Mouse (Mus musculus): ENCODE results near the gene Itpr1.
A peak's percentile ranks its signal among the peaks of the same experiment; 100 is the strongest.

The Itpr1 gene

DNA sequence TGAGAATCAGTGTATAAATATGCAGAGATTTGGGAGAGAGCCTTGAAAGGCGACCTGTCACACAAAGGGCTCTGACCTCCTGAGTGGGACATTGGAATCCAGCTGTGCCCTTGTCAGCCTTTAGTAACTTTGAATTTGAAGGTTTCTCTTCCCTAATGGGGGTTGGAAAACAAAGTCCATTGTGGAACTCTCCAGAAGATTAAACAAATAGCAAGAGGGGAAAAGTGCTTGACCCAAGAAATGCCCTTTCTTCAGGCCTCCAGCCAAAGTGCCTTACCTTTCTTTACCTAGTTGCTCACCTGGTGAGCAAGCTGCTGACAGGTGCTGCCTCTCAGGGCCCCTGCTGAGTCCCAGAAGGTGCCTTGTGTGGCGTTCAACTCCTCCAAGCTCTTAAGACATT is 236.0 kb downstream of the Itpr1 start:
- DNase-seq, result no peak

DNA sequence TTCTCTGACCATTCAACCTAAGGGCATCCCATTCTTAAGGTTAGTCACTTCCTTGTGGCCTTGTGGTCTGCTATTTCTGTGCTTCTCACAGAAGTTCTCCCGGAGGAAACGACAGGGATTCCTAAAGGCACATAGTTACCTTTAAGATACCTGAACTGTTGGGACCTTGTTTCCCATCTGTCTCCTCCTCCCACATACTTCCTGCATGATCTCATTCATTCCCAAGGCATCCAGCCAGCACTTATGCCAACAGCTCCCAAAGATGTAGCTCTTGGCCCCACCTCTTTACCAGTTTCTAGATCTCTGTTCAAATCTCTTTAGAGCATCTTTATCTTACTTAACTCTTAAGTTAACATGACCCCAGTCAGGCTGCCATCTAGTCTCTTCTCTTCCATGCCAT is 238.6 kb downstream of the Itpr1 start:
- DNase-seq, result no peak

DNA sequence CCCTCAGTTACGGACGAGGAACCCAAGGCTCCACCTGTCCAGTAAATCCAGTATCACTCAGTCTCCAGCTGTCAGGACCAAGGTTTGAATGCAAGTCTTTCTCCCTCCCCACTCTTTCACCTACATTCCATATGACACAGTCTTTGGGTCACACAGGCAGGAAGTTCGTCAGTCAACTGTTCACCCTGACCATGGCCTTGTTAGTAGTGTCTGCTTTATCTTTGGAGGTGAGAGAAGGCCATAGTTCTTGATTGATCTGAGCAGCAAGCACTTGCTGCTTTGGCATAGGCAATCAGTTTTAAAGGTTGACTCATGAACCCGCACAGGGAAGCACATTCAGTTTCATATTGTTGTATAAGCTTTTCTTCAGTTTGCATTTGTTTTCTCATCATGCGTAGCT is 240.7 kb downstream of the Itpr1 start:
- no peak for DNase-seq

DNA sequence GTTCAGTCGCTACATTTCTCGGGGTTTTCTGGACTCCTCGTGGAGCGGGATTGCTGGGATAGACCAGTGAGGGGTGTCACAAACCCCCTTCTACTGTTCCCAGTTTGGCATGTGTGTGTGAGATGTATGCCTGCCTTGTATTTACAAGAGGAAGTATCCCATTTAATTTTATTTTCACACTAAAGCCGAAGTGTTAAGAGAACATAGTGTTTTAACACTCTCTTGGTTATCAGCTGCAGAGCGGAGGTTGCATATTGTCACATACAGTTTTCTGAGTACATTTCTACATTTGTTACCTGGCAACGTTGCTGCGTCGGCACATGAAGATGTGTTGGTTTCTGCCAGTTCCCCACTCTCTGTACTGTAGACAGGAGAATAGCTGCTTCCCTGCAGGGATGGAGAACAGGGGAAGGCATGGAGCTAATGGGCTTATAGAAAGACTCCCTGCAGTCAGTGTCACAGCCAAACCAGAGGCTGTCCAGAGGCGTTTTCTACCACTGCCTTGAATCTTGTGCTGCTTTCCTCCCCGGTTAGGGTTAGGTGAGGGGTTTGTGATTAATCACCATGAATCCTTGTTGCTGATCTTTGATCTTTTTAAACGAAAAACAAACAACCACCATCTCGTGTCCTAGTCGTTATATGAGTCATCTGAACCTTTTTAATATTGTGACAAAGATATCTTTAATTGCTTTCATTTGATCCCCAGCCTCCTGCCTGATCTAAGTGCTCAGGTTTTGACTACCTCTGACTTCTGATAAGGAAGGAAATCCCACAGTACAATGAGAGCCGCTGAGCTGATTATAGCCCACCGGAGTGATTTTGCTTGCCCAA is 241.4 kb downstream of the Itpr1 start:
- peak; percentile 66 for DNase-seq

DNA sequence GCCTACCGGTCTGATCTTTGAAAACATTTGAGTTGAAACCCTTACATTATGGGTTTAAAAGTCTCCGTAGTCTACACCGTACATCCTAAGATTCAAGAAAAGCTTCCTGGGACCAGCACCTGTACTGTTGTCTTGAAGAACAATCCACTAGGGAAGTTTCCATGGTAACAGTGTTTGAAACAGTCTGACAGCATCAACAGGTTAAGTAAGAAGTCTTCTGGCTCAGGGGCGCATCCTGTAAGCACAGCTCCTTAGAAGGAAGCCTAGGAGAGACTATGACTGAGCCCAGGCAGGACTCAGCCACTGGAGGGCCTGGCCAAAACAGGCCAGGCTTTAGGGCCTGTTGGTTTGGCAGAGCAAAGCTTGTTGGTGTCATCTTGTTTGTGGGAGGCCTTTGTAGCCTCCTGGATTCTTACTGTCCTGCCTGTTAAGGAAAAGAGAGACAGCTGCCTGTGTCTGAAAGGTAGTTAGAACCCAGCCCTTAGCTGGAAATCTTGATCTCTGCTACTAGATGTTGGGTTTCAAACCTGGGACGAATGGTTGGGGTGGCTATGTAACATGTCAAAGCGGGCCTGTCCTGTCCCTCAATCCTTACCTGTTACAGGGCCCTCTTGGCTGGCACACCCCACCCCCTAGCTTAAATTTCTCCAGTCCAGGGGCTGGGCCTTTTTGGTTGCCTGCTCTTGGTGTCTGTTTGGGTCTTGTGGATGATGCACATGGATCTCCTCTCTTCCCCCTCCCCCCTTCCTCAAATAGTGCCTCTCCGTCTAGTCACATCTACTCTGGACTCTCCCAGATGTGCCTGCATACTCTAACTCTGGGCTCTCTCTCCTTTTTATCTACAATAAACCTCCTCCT is 242.3 kb downstream of the Itpr1 start:
- DNase-seq, result no peak

DNA sequence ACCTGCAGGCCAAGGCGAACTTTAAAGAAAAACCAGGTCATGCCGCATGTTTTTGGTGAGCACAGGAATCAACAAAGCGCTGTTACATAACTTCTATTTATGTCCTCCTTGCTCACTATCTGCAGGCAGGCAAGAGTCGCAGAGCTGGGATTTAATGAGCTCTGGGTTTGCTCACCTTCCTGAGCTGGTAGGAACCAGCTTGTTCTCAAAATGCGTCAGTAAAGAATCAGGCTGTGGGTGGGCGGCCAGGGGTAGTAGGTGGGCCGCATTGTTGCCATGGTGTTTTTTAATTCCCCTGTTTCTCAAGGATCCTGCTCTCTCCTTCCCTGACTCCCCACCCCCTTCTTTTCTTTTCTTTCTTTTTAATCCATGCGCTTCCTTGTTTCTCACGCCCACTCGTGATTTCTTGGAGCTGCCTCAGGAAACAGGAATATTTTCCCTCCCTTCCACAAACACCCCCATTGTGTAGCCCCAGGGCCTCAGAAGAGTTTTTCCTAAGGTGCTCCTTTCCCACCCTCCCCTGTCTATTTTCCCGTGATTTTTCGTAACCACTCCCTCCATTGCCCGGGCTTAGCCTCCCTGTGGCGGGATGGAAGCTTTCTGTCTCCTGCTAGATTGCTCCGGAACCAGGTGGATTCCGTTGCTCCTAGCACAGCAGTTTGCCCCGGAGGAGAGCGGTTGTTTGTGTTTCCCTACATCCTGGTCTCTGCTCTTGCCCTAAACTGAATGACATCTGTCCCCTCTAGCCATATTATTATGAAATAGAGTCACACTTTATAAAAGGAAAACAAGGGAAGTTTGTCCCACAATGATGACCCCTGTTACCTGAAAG is 243.6 kb downstream of the Itpr1 start:
- peak; percentile 67 for DNase-seq

DNA sequence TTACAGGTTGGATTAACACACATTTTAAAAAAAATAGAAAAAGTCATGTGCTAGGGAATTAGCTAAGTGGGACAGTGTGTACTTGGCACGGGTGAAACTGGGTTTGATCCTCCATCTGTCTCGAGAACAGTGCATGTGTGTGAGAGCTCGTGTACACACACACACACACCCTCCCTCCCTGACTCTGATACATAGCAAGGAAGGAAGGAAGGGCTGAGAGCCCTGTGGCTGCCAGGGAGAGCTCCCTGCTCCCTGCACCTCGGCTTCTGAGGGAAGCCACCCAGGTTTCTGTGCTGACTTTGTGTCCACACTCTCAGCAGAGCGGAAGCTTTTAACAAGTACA is 244.1 kb downstream of the Itpr1 start:
- no peak for DNase-seq

DNA sequence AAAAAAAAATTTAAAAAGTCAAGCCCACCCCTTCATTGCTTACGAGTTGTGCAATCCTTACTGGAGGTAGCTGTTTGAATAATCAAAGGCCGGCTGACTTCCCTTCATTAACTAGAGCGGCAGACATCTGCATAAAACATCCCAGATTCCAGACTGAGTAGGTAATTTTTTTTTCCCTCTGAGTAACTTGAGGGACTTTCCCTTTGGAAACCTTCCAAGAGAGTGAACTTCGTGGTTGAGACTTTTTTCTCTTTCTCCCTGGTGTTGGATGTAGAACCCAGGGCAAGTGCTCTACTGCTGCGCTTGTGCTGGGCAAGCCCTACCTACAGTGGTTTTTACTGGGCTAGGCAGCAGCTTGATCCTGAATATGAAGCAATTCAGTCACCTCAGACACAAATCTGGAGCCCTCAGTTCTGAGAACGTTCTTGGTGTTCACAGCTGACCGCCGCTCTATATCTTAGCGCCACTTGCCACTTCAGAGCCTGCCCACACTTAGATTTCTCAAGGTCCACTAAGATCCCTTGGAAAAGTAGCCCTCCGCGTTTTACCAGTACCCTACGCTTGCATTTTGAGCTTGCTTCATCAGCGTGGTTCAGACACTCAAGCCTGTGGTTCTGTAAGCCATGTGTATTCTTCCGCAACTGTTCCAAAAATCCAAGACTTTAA is 244.8 kb downstream of the Itpr1 start:
- DNase-seq, result no peak

DNA sequence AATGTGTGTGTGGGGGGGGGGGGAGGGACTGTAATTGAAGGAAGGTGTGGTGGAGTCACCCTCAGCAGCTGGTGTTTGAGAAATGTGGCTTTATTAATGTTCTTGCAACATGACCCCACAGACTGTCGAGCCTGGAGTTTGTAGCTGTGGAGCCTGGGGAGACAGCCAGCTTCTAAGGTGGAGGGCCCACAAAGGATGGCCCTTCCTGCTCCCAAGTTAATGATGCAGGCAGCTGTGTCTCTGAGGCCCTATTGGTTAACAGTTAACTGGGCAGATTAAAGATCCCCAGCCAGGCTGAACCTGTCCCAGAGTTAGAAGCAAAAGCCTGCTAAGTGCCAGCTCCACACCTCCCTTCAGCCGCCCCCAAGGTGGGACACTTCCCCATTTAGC is 245.3 kb downstream of the Itpr1 start:
- no peak for DNase-seq

DNA sequence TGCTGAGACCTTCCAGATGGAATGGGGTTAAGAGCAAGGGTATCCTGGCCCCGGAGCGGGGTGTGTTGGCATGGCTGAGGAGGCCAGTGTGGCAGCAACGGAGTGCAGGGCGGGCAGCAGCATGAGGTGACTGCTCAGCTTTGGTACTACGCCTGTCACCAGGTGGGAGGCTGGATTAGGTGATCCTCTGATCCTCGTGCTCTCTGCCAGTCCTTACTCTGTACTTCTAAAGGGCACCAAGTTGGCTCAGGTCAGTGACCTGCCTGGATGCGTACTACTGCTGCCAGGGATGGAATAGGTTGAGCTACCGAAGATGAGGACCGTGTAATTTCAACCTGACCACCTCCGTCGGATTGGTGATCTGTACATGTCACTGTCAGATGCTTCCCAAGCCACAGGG is 245.9 kb downstream of the Itpr1 start:
- no peak for DNase-seq

DNA sequence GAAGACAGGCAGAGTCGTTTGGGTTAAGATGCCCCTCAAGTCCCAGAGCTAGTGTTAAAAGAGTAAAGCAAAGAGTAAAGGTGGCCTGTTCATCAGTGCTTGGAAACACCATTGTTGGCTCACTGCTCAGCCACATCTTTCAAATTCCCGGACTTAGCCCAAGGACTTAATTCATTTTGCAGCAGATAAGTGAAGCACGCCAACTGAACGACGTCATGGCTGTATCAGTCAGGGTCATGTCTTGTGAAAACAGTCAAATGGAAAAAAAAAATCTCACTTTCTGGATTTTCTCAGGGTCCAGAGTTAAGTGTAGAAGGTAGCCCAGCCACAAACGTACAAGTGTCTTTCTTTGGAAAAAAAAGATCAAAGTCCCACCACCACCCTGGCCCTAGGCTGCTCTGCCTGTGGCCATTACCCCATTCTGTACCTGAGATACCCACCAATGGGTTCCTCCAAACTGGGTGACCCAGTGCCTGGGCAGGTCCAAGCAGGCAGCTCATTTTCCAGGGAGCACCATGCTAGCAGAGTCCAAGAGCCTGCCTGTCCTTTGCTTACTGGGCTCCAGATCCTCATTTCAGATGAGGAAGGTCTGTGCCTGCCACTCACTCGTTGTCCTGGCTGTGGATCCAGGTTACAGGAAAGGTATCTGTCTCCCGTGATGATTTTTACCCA is 251.5 kb downstream of the Itpr1 start:
- no peak for DNase-seq

DNA sequence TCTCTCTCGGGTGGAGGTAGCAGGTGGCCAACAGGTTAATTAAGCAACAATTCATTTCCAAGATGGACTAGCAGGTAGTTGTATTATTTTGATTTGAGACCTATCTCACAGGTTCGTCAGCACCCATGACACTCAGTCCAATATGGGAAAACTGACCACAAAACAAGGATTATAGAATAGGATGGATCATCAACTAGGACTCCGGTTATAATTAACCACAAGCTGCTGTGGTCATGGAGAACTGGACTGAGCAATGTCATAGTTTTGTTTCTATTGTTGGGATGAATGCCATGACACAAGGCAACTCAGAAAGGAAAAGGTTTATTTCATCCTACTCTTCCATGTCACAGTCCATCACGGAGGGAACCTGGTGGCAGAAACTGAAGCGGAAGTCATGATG is 252.3 kb downstream of the Itpr1 start:
- no peak for DNase-seq

DNA sequence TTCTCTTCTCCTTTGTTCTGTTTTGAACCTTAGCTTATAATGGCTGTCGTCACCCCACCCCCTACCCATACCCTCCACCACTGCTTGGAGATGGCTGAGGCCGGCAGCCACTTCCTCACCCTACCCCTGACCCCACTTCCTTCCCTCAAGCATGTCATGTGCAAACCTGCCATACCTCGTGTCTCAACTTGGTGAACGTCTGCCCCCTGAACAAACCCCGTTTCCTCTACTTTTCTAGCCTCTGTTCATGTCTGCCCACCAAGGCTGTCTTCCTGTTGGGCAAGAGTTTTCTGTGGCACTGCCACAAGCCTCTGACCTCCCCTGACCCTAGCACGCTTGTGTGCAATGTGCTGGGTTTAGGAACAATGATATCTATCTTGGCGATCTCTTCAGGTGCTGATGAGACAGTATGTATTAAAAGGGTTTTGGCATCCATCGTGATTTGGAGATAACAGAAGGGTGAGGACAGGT is 253.2 kb downstream of the Itpr1 start:
- DNase-seq, result no peak

DNA sequence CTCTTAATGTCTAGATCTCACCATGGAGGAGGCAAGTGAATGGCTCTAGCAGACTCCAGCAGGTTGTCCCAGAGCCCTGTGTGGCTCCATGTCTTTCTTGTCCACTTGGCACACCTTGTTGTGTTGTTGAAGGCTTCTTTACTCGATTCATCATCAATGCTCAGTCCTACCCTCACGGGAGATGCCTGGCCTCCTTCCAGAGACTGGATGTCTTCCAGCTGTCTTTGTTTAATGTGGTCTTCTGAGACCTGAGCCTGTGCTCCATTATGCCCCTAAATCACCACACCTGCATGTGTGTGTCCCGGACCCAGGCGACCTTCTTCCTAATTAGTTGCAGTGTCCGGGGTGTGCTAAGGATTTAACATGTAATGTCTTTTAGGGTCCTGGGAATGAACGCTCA is 254.7 kb downstream of the Itpr1 start:
- no peak for DNase-seq

DNA sequence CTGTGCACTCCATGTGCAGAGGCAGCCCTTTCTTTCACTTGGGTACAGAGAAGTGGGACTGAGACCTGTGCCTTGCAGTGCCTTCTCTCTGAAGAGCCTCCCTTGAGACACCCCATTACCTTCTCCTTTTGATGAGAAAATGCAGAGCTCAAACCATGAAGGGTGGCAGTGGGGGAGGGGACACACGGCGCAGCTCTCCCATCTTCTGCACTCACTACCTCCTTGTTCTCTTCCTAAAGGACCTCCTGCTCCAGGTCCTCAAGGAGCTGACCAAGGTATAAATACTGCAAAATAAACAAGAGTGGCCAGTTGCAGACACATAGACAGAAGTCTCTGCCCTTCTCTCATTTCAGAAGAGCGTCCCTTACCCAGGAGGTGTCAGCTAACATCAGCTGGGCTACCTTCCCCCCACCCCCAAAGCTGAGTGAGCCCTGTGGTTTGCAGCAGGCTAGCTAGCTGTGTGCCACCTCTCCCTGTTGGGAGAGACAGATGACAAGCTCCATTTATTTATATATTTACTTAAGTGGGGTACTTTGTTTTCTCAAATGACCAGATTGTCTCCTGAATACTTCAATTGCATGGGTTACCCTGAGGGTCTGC is 255.4 kb downstream of the Itpr1 start:
- DNase-seq, result no peak

DNA sequence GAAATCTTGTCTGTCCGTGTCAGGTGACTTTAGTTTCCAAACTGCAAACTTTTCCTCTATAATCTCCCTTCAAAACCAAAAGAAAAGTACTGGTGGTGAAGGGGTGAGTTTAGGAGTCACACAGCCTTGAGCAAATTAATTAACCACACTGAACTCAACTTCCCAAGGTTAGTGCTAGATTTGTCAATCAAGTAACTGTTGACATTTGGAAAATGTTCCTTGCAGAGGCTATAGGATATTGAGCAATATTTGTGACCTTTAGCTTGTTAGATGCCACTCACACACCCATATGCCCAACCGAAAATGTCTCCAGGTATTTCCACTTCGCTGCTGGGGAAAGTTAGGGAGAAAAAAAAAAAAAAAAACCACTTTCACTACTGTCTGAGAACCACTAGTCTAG is 259.0 kb downstream of the Itpr1 start:
- DNase-seq, result no peak

DNA sequence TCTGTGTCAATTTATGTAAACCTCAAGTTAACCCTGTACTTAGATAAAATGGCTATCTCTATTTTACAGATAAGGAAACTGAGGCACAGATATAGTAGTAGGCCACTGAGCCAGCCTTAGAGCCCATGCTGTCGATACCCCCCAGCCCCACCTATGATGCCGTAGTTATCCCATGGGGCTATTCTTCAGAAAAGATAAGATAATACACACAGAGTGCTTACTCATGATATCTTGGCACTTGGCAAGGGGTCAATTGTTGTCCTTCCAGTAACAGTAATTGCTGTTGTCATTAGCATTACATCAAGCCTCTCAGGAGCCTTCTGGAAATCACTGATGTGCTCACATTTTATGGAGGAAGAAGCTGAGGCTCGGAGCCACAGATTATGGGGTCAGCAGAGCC is 259.9 kb downstream of the Itpr1 start:
- no peak for DNase-seq

DNA sequence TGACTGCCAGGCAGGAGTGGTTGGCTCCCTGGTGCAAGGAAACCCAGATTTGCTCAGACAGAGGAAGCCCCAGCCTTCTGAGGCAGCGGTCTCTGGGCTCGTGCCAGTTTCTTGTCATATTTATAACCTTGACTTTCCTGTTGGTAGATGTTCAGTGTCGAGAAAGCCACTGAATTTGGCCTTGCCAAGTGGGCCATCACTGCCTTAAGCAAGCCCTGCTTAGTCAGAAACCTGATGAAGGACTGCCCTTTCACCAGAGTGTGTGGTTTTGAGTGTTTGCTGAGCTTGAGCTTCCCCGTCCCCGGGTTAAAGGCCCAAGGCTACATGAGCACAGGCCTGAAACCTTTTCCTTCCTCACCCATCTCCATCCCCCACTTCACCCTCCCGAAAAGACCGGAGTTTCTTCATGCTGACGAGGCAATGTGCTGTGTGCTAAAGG is 263.9 kb downstream of the Itpr1 start:
- DNase-seq, result no peak

DNA sequence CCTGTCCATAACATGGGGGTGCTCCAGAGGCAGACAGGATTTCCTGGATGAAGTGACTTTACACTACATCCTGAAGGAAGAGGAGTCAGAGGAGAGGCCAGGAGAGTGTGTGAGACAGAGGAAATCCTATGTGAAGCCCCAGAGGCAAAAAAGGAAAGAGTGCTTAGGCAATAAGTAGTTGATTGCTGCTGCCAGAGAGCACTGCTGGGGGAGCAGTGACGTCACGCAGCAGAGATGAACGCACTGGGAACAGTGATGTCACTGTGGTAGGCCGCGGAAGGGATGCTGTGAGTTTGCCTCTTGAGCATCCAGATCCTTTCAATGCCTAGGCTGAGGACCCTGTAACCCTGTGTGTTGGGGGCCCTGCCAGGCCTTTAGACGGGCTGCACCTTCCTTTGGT is 264.7 kb downstream of the Itpr1 start:
- no peak for DNase-seq

DNA sequence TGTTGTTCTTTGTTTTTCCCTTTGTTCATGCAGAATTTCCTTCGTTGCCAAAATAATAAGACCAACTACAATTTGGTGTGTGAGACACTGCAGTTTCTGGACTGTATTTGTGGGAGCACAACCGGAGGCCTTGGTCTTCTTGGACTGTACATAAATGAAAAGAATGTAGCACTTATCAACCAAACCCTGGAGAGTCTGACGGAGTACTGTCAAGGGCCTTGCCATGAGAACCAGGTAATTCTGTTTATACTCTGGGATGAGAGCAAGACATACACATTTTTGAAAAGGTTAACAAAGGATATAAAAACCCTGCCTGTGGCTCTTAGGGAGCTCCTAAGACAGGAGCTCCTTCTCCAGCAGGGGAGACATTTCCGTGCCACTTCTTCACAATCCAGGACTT is 268.3 kb downstream of the Itpr1 start:
- DNase-seq, result no peak

DNA sequence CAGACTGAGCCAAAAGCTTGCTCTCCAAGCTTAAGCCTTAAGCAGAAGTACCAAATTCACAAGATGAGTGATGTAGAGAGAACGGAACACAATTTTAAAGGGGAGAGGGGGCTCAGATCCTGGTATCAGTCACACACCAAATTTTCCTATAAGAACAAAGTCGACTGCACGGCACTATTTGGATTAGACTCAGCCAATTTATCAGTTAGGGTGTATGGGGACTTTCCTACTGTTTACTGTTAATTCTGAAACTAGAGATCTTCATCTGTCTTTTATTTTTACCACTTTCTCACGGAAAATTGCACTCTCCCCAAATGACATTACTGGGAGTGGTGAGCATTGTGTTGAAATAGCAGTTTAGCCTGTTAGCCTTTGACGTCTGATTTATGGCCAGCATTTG is 269.6 kb downstream of the Itpr1 start:
- DNase-seq, result no peak

Data from right cerebral cortex, postnatal 25 days (tissue).